In genomic region chr7:135110307-135110706, GRCm38 (mm10) we compare ENCODE assay signal across 16 mouse cellular contexts.
"Had no signal": no experiment of that assay in that cellular context is flagged by ENCODE, and none has a peak within 500 bp of the region (broad histone marks: within the 10 kb centered on the region; RNA-seq: fewer than 3 reads in every experiment).

No protein-coding gene starts in this region.

- H3K9ac ChIP-seq: liver, embryonic 15.5 days; liver, postnatal 0 days; lung, embryonic 15.5 days; midbrain, embryonic 13.5 days; midbrain, embryonic 15.5 days; neural tube, embryonic 12.5 days; stomach, embryonic 15.5 days had no signal

- H3K27ac ChIP-seq: liver, embryonic 15.5 days; lung, embryonic 15.5 days; midbrain, embryonic 13.5 days; midbrain, embryonic 15.5 days; neural tube, embryonic 12.5 days; stomach, embryonic 15.5 days; stomach, postnatal 0 days had no signal

- H3K9me3 ChIP-seq: liver, embryonic 15.5 days; lung, embryonic 15.5 days; midbrain, embryonic 13.5 days; midbrain, embryonic 15.5 days; neural tube, embryonic 12.5 days; stomach, embryonic 15.5 days had no signal

- H3K4me3 ChIP-seq: liver, embryonic 15.5 days; lung, embryonic 15.5 days; midbrain, embryonic 13.5 days; midbrain, embryonic 15.5 days; neural tube, embryonic 12.5 days; stomach, embryonic 15.5 days had no signal

- H3K4me1 ChIP-seq: liver, embryonic 15.5 days; lung, embryonic 15.5 days; neural tube, embryonic 12.5 days; stomach, embryonic 15.5 days had no signal

- H3K4me2 ChIP-seq: liver, embryonic 15.5 days; lung, embryonic 15.5 days; midbrain, embryonic 11.5 days; midbrain, embryonic 13.5 days; midbrain, embryonic 15.5 days; neural tube, embryonic 12.5 days; stomach, embryonic 15.5 days had no signal

- H3K36me3 ChIP-seq: liver, embryonic 15.5 days; midbrain, embryonic 15.5 days had no signal

- DNase-seq: liver, postnatal 0 days; lung, adult 2 months; lung, postnatal 10 days; lung, postnatal 4 days; right cerebral cortex, postnatal 14 days; thymus, adult 2 months; thymus, postnatal 25 days; thymus, postnatal 4 days had no signal

- H3K27me3 ChIP-seq: liver, embryonic 15.5 days; lung, embryonic 15.5 days; midbrain, embryonic 13.5 days; midbrain, embryonic 15.5 days; neural tube, embryonic 12.5 days; stomach, embryonic 15.5 days had no signal

- ATAC-seq: liver, postnatal 0 days; midbrain, embryonic 13.5 days; midbrain, embryonic 15.5 days had no signal
